Mouse (Mus musculus) WW6 (cell line): ENCODE data around the gene Dgka.
"Not testable (repeated sequence)": the region's sequence is repeated elsewhere in the genome, so short reads cannot be mapped to it uniquely, and the experiment has no call there.

ENCODE experiments used
- DNase-seq: peaks from one replicate; pipeline ENCODE4 v3.0.0-alpha.2; 2013; ENCODE audit warnings: low read depth, low spot score

Gene Dgka

GRCm38 (mm10) chr10:128731992-128732391, 12.7 kb downstream of the Dgka start:
- no peak for DNase-seq

GRCm38 (mm10) chr10:128731002-128731433, 13.6 kb downstream of the Dgka start:
- DNase-seq: no peak

GRCm38 (mm10) chr10:128728059-128728458, 16.6 kb downstream of the Dgka start:
- DNase-seq: no peak

- not testable (repeated sequence) for DNase-seq
Measured at GRCm38 (mm10) chr10:128725466-128725865, 19.2 kb downstream of the Dgka start.

- DNase-seq: no peak
Measured at GRCm38 (mm10) chr10:128715559-128716537, 28.8 kb downstream of the Dgka start.

- not testable (repeated sequence) for DNase-seq
Measured at GRCm38 (mm10) chr10:128711318-128711717, 33.3 kb downstream of the Dgka start.

GRCm38 (mm10) chr10:128705317-128705693, 39.4 kb downstream of the Dgka start:
- DNase-seq: no peak

- DNase-seq: peak; percentile 81
Measured at GRCm38 (mm10) chr10:128704491-128705316, 40.0 kb downstream of the Dgka start, which contains the start of gene Cdk2. Gene Cdk2, minus strand, starts transcription at chr10:128705031.

- no peak for DNase-seq
Measured at GRCm38 (mm10) chr10:128703895-128704294, 40.8 kb downstream of the Dgka start, which contains the start of gene Pmel. Gene Pmel, plus strand, starts transcription at chr10:128704195.

GRCm38 (mm10) chr10:128702328-128703007, 42.2 kb downstream of the Dgka start:
- DNase-seq: no peak

- DNase-seq: no peak
Measured at GRCm38 (mm10) chr10:128700712-128701111, 43.9 kb downstream of the Dgka start.

- DNase-seq: no peak
Measured at GRCm38 (mm10) chr10:128699611-128700010, 45.0 kb downstream of the Dgka start.

- no peak for DNase-seq
Measured at GRCm38 (mm10) chr10:128699006-128699405, 45.6 kb downstream of the Dgka start.

GRCm38 (mm10) chr10:128697072-128697725, 47.5 kb downstream of the Dgka start:
- DNase-seq: no peak

- peak; percentile 93 for DNase-seq
Measured at GRCm38 (mm10) chr10:128695992-128696807, 48.5 kb downstream of the Dgka start, which contains the start of gene Rab5b. Gene Rab5b, minus strand, starts transcription at chr10:128696264.

- DNase-seq: no peak
Measured at GRCm38 (mm10) chr10:128695411-128695991, 49.2 kb downstream of the Dgka start.

- DNase-seq: no peak
Measured at GRCm38 (mm10) chr10:128674469-128675008, 70.1 kb downstream of the Dgka start.

- DNase-seq: no peak
Measured at GRCm38 (mm10) chr10:128673763-128674468, 70.7 kb downstream of the Dgka start, which contains the start of gene Suox. Gene Suox, minus strand, starts transcription at chr10:128674073.

GRCm38 (mm10) chr10:128671148-128671547, 73.5 kb downstream of the Dgka start:
- no peak for DNase-seq
